Mouse (Mus musculus): Measurements from ENCODE around the gene Sprtn. TPM values are rescaled to one million over a fixed set of nuclear protein-coding genes. Genes with fewer than 3 reads are reported as not detected.

Gene Sprtn
- polyA plus RNA-seq, 1 experiment from 2014 or later: 6.8 TPM

Other genes with a start within 250 kb of the Sprtn start
- gene 2310022B05Rik, start 234.5 kb upstream of the Sprtn start, polyA plus RNA-seq (2014; fragmentation: Nextera tagmentation; extraction: Ambion mirVana): 64.1 and 66.2 TPM in 2 replicates
- gene Ttc13, start 175.9 kb upstream of the Sprtn start, polyA plus RNA-seq (2014; fragmentation: Nextera tagmentation; extraction: Ambion mirVana): 30.5 and 34.1 TPM in 2 replicates
- gene Arv1, start 175.7 kb upstream of the Sprtn start, polyA plus RNA-seq (2014; fragmentation: Nextera tagmentation; extraction: Ambion mirVana): 14.0 and 17.3 TPM in 2 replicates
- gene Fam89a, start 146.1 kb upstream of the Sprtn start, polyA plus RNA-seq (2014; fragmentation: Nextera tagmentation; extraction: Ambion mirVana): 1.2 and 1.7 TPM in 2 replicates
- 0.16 and 0.22 TPM in 2 replicates for gene Trim67, start 104.8 kb upstream of the Sprtn start, polyA plus RNA-seq (2014; fragmentation: Nextera tagmentation; extraction: Ambion mirVana)
- gene Gnpat, start 34.9 kb upstream of the Sprtn start, polyA plus RNA-seq (2014; fragmentation: Nextera tagmentation; extraction: Ambion mirVana): 115 and 117 TPM in 2 replicates
- 41.9 and 43.8 TPM in 2 replicates for gene 2810004N23Rik, start 34.8 kb upstream of the Sprtn start, polyA plus RNA-seq (2014; fragmentation: Nextera tagmentation; extraction: Ambion mirVana)
- 5.8 and 6.5 TPM in 2 replicates for gene Exoc8, start 181 bp upstream of the Sprtn start, polyA plus RNA-seq (2014; fragmentation: Nextera tagmentation; extraction: Ambion mirVana)
- 25.5 and 26.0 TPM in 2 replicates for gene Egln1, start 51.4 kb downstream of the Sprtn start, polyA plus RNA-seq (2014; fragmentation: Nextera tagmentation; extraction: Ambion mirVana)
- gene Tsnax, start 115.1 kb downstream of the Sprtn start, polyA plus RNA-seq (2014; fragmentation: Nextera tagmentation; extraction: Ambion mirVana): 92.4 and 97.7 TPM in 2 replicates
- gene Disc1, start 156.3 kb downstream of the Sprtn start, polyA plus RNA-seq (2014; fragmentation: Nextera tagmentation; extraction: Ambion mirVana): 2.0 and 4.2 TPM in 2 replicates

Data from heart, embryonic 14.5 days (tissue).